Mouse (Mus musculus) kidney, adult 9 months (tissue): ENCODE results near the gene Nav3.
"Not testable (repeated sequence)": the region's sequence is repeated elsewhere in the genome, so short reads cannot be mapped to it uniquely, and the experiment has no call there.

ENCODE experiments used
- DNase-seq: peaks from one replicate; pipeline ENCODE4 v3.0.0; 2022

The Nav3 gene

DNA sequence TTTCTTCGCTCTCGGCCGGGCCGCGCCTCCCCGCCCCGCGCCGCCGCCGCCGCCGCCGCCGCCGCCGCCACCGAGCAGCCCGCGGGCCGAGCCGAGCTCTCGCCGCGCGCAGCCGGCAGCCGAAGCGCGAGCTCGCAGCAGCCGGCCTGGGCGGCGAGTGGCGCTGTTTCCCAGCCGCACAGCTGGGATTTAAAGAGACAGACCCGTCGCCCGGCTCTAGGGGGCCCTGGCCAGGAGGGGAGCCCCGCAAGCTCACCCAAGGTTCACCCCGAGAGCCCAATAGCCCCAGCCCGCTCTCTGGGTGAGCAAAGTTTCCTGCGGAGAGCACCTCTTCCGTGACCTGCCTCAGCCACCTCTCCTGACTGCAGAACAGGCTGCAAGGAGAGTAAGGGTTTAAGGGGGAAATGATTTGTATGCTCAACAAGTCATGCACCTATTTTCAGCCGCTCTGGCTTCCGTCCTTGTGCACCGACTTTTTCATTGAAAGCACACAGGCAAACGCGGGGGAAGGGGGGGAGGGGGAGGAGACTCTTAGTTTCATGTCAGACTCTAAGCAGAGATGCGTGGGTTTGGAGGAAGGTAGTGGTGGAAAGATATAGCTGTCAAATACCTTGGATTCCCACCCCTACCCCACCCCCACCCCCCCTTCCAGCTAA is at the start of gene Nav3:
TSS of gene Nav3 (minus strand) at position 367 of the 656 bp plus-strand sequence.
- peak; percentile 36 for DNase-seq

DNA sequence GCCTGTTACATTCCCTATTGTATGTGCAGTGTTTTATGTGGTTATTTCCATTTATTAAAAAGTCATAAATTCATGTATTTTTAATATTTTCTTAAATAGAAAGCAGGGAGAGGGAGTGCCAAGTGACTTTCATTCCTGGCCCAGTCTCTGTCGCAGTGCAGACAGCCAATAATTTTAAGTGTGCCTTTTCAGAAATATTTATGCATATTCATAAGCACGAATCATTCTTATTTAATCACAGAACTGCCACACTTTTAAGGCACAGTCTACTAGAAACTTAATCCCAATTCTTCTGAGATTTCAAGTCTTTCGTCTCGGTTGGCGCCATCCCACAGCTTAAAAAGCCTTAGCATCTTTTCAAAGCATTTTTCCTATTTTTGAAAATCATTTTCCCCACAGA is 29.3 kb upstream of the Nav3 start:
- DNase-seq, result no peak

DNA sequence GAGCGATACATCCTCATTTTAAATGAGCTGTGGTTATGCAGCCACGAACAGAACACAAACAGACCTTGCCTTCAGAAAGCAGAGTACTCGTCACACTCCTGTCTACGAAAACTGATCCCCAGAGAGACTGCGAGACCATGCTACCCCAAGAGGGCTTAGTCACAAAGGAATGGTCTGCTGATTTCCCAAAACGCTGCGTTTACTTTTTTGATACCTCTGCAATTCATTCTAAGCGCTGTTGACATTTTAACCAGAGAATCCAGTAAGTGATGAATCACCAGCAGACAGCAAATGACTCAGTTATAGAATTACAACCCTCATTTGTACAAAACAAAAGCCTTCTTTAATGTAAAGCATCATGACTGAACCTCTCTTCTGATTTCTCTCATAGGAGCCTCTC is 28.8 kb upstream of the Nav3 start:
- no peak for DNase-seq

DNA sequence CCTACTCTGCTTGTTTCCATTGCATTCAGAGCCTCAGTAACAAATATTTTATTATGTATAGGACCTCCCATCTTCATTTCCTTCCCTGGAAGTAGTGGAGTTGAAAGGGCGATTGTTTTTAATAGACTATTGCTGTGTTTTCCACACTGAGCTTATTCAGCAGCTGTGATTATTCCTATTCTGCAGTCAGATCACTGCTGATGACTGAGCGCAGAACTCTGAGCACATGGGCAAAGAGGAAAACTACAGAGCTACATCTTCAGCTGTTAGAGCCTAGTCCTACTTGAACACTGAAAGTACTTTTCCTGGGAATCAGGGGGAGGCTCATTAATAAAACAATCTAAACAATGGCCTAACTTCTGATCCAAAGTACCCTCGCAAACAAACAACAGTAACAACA is 23.2 kb upstream of the Nav3 start:
- no peak for DNase-seq

DNA sequence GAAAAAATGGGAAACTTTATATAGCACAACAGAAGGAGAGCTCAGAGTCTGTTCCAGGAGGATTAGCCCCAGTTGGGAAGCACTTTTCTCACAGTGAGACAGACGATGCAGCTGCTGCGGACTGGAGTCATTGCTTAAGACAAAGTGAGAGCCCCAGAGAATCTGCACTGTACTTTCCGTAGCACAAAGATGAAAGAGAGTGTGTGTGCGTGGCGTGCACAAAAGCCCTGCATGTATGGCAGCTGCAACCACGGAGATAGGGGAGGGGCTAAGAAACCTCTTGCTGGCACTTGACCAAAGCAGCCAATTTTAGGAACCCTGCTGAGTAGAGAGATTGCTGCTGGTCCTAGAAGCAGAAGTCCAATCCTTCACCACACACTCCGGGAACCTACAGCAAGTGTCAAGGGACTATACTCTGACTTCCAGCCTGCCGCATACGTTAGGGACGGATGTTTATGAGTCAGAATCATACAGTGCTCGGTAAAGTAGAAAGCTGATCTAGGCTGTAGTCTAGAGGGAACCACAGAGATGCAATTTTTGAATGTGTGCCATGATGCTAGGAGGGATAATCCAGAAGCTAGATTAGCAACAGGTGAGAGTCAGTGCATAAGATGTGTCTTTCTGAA is 21.8 kb upstream of the Nav3 start:
- DNase-seq, result no peak

DNA sequence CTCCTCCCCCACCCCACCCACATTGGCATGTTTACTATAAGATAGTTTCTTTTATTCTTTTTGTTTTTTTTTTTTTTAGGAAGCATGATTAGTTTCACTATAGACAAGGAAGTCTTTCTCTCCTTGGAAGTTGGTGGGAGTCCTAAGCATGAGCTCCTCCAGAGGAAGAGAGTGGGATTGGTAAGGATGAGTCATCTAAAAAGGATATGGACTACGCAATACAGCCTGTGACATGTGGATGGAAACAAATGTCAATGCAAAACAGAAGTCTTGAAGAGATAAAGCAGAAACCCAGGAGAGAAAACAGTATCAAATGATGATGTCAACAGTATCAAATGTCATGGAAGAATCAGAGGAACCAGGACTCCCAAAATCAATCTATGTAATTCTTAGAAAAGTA is 18.1 kb upstream of the Nav3 start:
- no peak for DNase-seq

DNA sequence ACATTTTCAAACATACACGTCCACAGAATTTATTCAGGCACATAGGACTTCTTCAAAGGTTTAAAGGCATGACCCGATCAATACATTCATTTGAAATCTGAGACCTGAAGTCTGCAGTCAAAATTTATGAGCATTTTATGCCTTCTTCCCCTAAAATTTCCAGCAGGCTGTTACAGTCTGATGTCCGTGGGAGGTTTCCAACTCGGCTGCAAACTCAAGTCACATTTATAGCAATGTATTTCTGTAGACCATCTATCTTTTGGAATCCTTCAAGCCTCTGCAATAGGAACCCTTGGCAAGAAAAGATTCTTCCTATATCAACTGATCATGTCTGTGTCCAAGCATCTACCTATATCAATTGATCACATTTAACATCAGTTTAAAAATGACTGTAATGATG is 13.4 kb upstream of the Nav3 start:
- no peak for DNase-seq

DNA sequence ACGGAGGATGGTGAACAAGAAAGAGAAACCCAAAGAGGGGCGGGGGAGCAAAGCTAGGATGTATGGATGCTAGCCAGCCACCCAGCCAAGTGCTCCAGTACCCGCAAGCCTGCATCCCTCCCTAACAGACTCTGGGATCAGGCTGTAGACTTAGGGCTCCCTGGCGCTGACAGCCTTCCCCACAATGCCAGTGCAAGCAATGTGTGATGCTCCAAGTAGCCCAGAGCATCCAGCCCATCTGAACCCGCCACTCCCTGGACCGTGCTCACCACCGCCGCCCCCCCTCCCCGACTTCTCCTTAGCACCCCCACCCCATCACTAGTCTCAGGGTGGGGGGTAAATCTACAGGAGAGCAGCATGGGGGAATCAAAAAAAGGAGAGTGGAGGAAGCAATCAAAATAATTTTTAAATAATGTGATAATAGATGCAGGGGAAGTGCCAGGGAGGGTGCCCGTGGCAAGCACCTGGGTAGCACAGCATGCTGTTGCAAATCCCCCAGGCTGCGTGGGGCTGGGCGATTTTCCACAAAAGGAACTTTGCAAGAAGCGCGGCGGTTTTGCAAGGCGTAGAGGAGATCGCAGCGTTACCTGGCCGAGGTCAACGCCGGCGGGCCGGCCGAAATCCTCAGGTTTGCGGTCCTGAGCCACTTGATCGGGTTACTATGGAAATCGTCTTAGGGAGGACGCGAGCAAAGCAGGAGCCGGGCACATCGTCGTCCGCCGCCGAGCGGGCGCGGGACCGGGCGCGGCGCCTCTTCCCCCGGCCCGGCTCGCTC is 754 bp downstream of the Nav3 start:
- no peak for DNase-seq

DNA sequence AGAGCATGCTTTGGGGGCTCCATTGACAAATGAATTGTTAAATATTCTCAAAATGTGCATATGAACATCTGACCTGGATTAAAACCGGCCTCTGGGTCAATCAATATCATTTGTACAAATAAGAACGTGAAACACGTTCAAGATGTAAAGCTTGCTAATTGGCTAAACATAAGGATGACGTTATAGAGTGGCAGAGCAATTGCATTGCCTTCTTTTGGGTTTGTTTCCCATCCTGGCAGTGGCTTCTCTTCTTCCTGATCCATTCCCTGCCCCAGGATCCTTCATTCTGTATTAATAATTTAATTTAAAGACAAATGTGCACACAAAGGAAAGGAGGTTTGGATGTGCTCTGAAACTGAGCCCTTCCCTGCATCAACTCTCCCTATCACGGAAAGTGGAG is 2.4 kb downstream of the Nav3 start:
- DNase-seq, result no peak

DNA sequence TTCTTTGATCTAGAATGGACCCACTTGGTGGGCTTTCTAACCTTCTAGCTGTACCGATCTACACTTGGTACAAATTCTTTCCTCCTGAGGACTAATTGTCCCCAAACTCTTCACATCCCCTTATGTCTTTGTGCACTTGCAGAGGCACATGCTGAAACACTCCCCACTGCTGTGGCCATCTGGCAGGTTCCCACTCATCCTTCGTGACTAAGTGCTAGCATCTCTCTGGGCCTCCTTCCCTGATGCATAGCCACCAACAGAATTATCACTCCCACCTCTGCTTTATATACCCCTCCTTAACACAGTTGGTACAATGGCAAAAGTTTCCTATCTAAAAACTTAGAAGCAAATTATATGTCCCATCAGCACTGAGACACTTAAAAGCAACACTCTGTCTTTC is 15.6 kb downstream of the Nav3 start:
- no peak for DNase-seq

DNA sequence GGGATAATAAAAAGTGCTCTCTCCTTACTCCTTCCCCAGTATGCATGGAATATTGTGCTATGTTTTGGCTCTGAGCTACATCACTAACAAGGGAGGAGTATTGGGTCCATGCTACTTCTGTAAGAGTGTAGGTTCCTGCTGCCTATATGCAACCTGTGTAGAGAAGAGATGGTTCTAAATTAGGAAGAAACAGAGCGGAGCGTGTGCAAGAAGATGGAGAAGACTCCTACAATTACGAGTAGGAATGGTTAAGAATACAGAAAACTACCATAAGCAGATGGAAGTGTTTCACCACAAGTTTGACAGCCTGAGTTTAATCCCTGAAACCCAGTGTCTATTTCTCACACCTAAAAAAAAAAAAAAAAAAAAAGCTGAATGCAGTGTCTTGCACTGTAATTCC is 24.9 kb downstream of the Nav3 start:
- DNase-seq, result no peak

DNA sequence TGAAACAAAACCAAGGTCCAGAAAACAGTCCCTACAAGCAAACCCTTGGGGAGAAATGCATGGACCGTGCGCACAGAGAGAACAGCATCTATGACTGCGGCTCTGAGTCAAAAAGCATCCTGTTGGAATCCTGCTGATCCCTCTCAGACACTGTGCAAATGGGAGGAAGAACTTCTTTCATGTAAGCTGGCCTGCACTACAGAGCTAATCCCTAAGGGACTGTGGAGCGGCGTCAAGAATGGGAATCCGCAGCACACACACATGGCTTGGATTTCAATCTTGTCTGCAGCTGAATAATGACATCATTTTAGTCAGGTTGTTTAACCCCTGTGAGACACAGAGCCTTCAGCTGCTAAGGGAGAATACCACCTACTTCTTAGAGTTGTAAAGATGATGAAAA is 26.4 kb downstream of the Nav3 start:
- DNase-seq, result no peak

DNA sequence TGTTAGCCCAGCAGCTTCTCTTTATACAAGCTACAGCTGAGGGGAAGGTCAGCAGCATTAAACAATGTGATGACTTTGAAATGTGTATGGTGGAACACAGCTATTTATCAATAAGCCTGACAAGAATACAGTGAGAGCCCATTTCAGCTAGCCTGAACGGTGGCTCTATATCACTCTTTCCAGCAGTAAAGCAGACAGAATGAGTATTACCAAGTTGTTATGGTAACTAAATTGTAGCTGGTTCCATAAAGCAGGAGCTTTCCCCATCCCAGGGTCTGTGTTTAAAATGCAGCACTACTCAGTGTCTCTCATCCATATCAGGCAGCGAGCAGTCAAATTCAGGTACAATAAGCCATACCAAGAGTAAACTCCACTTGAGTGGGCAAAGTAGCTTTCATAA is 27.0 kb downstream of the Nav3 start:
- no peak for DNase-seq

DNA sequence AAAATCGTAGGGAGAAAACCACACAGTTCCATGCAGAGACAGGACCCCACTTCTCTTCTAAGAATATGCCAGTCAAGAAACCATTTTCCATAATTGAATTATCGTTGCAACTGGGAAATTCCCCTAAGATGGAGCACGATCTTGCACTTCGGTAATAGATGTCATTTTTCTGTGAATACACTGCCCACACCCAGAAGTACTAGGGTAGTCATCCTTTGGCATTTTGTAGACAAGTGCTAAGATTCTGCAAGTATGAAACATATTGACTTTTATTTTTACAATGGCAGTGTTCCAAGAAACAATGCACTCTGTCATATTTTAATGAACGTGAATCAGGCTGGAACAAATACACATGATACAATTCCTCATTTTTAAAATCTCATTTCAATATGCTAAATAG is 34.5 kb downstream of the Nav3 start:
- no peak for DNase-seq

DNA sequence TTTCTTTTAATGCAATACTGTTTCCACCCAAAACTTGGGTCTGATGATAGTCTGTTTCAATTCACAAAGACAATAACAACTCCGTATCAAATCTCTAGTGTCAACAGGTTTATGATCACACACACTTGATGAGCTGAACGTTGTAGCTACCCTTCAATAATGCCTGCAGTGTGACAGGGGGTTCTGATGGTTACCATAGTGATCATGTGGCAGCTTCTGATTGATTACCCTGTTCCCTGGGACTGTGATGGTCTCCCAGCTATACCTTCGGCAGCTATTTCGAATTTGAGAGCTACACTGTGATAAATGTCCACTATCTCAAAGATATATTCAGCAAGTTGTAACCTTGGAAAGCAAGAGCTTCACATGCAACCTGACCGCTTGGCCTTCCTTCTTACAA is 39.0 kb downstream of the Nav3 start:
- no peak for DNase-seq

DNA sequence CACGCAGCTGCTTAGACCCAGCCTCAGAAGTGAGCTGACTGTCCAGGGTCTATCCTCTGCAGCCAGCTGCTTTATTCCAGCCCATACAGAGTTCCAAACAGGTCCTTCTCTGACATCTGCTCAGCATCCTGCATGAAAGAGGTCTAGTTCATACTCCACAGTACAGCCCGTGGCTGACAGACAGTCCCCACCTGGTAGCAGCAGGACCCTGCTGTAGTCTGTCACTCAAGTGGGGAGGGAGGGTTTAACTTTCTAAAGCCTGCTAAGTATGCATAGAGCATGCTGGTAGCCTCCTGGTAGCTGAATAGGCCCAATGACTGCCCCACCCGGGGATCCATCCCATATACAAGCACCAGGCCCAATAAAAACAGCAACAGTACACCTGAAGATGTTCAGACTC is 40.4 kb downstream of the Nav3 start:
- DNase-seq, result no peak

DNA sequence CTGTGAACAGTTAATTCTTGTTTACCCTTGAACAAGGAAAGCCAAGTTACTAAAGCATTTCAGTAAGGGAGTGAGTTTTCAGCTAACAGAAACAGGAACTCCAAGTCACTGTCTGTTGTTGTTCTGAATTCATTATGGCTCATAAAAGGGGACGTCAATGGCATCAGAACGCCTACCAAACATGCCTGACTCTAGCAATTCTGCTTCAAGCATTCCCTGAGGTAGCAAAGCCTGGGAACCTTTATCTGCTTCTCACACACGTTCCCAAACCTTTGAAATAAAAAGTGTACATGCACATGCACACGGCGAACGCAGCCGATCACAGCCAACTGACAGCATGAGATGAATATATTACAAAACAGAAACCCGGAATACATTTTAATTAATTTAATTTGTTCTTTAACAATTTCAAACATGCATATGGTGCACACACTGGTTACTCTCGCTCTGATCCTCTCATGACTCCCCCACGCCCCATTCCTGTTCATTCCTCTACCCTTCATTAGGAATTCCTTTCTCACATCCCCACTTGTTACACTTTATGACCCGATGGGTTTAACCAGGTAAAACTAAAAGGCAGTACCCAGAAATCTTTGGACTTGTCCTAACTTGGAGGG is 42.6 kb downstream of the Nav3 start:
- no peak for DNase-seq

DNA sequence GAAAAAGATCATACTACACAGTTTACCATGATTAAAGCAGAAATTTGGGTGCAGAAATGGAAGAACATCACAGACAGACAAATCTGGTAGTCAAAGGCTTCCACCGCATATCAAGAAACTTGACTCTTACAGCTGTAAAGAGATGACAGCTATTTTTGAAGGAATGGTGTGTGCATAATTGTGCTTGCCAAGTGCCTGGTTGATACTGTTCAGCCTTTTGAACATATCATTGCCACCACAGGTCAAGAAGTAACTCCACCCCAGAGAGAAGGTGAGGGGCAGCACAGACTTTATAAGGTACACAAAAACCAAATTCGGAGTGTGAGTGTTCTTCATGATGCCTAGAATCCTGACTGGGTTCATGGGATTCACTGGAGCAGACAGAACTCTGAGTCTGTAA is 53.1 kb downstream of the Nav3 start:
- no peak for DNase-seq

DNA sequence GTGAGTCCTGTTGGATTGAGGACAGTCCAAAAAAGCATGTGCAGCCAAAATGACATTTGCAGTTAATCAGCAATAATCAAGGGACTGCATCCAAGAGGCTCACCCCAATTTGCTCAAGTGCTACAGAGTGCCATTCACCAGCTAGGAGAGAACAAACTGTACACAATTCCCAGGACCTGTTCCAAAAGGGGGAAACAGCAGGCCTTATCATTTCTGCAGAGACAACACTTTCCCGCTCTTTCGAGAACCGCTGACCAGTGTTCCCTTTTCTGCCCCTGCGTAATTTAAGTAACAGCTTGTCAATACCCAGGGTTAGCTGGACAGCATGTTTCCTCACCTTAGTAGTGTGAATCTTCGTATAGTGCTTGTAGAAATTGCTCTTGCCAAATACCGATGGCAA is 55.4 kb downstream of the Nav3 start:
- DNase-seq, result no peak

DNA sequence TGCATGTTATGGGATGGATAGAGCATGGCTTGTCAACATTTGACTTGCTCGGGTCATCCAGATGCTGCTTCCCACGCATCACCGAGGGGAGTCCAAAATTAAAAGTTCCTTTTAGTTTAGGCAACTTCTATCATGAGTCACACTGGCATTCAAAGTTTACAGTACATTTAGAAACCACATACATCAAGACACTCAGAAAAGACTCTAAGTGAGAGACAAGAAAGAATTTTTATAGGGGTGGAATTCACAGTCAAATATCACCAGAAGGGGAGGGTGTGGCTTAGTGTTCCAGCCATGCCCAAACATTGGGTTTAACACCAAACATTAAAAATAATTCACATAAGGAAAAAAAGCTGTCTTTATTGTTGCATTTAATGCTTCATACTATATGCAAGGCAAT is 57.4 kb downstream of the Nav3 start:
- DNase-seq, result no peak

DNA sequence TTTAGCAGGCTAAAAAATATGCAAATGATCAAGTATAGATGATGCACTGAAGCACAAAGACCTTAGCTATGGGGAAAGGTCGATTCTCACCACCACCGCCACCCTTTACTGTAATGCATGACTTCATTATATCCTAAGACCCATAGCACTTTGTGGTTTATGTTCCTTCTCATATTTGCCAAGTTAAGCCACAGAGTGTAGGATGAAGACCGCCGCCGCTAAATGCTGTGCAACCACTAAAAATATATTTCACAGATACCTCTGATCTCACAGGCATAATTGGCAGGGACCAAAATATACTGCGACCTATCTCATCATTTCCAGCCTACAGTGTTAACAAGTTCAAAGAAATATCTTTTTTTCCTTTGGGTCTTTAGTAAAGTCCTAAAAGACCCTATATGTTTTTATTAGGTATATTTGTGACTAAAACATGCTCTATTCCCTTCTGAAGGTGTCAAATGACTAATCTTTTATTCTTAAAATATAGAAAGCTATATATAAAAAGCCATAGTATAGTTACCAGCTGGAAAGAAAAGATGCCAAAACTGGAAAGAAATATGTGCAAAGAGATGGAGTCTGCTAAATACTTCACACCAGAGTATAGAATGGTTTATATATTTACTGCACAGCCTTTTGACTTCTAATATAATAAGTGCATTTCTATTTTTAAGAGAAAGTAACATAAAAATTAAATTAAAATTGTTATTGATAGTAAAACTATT is 69.4 kb downstream of the Nav3 start:
- DNase-seq, result no peak

DNA sequence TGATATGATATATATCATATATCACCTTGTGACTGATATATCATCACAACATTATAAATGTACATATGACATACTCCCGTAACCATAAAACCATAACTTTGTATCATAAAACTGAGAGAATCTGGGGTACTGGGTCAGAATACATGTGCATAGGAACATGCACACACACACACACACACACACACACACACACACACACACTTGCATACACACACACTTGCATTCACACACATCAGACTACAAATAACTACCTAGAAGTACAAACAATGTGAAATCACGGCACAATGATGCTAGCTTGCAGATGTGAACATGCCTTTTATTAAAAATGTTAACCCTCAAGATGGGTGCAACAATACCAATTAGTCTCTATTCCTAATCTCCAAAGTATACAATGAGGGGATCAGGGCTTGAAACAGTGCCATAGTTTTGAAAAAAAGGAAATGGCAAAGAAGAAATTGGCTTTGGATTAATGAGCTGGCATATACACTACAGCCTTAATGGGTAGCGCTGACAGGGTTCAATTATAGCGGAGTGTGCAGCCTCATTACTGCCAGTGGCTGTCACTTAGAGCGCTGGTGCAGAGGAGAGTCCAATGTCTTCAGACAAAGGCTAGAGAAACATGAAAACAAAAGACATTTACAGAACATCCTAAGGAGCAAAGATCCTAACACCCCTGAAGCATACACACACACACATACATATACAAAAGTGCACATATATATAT is 72.3 kb downstream of the Nav3 start:
- DNase-seq, result not testable (repeated sequence)

DNA sequence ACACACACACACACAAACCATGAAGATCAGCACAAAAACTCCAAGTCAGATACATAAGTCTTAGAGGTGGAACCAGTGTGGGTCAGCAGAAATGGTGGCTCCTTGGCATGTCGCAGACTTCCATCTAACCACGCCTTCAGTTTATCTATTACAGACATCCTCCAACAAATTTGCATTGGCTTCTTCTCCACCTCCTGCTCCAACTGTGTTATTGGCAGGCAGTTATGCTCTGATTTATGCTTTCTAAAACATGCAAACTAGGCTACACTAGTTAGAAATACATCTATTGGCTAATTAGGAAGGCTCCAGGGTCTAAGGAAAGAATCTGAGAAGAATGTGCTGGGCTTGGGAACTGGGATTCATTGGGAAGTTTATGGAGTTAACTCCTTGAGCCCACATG is 75.2 kb downstream of the Nav3 start:
- no peak for DNase-seq
